Mouse (Mus musculus): ENCODE results near the gene Vps45.

DNA sequence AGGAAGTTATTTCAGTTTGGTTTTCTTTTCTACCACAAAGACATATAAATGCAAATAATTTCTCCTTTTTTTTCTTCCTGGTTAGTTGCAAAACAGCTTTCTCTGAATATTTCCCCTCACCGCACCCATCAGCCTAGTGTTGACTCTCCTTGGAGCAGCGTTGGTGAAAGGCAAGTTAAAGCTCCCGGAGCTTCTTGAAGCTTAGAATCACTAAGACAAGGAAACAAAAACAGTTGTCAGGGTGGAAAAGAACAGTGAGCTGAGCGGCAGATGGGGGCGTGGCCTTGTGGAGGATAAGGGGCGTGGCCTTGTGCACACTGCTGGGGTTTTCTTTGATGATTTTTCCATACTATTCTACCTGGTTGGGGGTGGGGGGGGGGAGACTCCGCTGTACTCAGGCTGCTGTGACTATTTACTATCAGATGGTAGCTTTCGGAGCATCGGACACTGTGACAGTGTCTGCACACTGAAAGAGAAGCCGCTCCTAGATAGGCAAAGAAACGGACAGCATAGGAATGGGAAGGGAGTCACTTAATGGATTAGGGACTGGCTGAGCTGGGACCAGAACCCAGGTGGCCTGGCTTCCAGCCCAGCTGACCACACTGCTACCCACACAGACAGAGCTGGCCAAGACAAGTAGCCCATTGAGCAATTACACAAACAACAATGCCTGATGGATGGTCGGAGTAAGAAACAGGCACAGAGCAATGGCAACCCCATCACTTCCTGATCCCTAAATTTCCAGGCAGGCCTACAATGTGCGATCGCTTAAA lies 44.0 kb upstream of the Vps45 start:
- TF ChIP-seq CTCF (conservative IDR thresholded peaks at IDR 0.05; ENCODE audit: low read length) (no peak), NANOG (IDR thresholded peaks at IDR 0.05; ENCODE audit: borderline replicate concordance, low read length) (no peak)

All from E14TG2a.4 (cell line).